Mouse (Mus musculus): ENCODE results near the gene Spin2f.
"Not testable (repeated sequence)": the region's sequence is repeated elsewhere in the genome, so short reads cannot be mapped to it uniquely, and the experiment has no call there.

DNA sequence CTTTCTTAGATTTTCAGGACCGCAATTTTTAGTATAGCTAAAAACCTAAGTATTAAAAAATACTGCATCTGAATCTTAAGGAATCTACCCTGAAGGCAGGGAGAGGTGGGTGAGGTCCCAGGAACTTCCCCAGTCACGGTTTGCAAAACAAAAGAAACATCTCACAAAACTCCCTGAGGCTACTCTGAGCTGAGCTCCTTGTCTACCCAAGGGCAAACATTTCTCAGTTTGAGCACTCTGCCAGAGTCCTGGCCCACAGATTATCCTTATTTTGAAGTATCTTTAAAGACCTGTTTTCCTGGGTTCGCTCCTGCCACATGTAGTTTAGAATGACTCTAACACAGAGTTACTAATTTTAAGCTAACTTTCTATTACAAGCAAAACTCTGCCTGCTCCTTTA lies 11.9 kb upstream of the Spin2f start:
- not testable (repeated sequence) for TF ChIP-seq POLR2A (IDR thresholded peaks at IDR 0.05; ENCODE audit: borderline replicate concordance, control insufficient read depth, low read depth, low read length); CTCF (IDR thresholded peaks at IDR 0.05; ENCODE audit: control insufficient read depth, insufficient read depth, low read length)

Measured in bone marrow, adult 2 months (tissue).